Mouse (Mus musculus) MEL (cell line): ENCODE results near the gene Ccdc186. TPM values are rescaled to one million over a fixed set of nuclear protein-coding genes. Genes with fewer than 3 reads are reported as not detected.

Source experiments
- DNase-seq: peaks from one replicate; pipeline ENCODE4 v3.0.0; 2011; ENCODE audit warnings: low read depth, low spot score
- H3K27ac ChIP-seq: 2 replicates; pipeline ENCODE4 v1.5.1; 2012; ENCODE audit warnings: low read depth, mild to moderate bottlenecking, control low read depth, low read length, moderate library complexity; ENCODE audit not compliant: control insufficient read depth
- H3K27me3 ChIP-seq, 2 experiments: fragments of 150-350 bp in 1 of 2; sonication (generic) in 1 of 2; 2 replicates each; pipeline ENCODE4 v1.6.1; 2012; ENCODE audit warnings: low read length in 2 of 2, mild to moderate bottlenecking in 2 of 2, improper control_type of control experiment in 1 of 2, moderate library complexity in 1 of 2; ENCODE audit not compliant: insufficient read depth in 2 of 2, control insufficient read depth in 1 of 2
- H3K36me3 ChIP-seq, 2 experiments: 2 replicates each; pipeline ENCODE4 v1.6.1; 2012 to 2014; ENCODE audit warnings: low read length in 2 of 2, improper control_type of control experiment in 1 of 2, inconsistent platforms in 1 of 2, mild to moderate bottlenecking in 1 of 2; ENCODE audit not compliant: insufficient read depth in 2 of 2, control insufficient read depth in 1 of 2
- H3K4me1 ChIP-seq, 2 experiments: fragments of 150-350 bp in 1 of 2; sonication (generic) in 1 of 2; 2 replicates each; pipeline ENCODE4 v1.6.1; 2012; ENCODE audit warnings: low read length in 2 of 2, improper control_type of control experiment in 1 of 2, mild to moderate bottlenecking in 1 of 2; ENCODE audit not compliant: insufficient read depth in 2 of 2, control insufficient read depth in 1 of 2
- H3K4me3 ChIP-seq, 2 experiments: fragments of 150-350 bp in 1 of 2; sonication (generic) in 1 of 2; 2 replicates each; pipeline ENCODE4 v1.5.1; 2012; ENCODE audit warnings: low read depth in 2 of 2, low read length in 2 of 2, mild to moderate bottlenecking in 2 of 2, moderate library complexity in 2 of 2, control low read depth in 1 of 2, improper control_type of control experiment in 1 of 2; ENCODE audit not compliant: control insufficient read depth in 1 of 2, insufficient read depth in 1 of 2
- H3K79me2 ChIP-seq: 2 replicates; pipeline ENCODE4 v1.6.1; 2012; ENCODE audit warnings: mild to moderate bottlenecking, low read length, moderate library complexity; ENCODE audit not compliant: control insufficient read depth, poor library complexity, insufficient read depth
- H3K9ac ChIP-seq: 2 replicates; pipeline ENCODE4 v1.6.1; 2012; ENCODE audit warnings: low read depth, mild to moderate bottlenecking, control low read depth, low read length, moderate library complexity; ENCODE audit not compliant: control insufficient read depth, poor library complexity, severe bottlenecking
- H3K9me3 ChIP-seq: fragments of 150-350 bp; sonication (generic); replicated peaks from 2 replicates; pipeline ENCODE4 v1.6.1; 2012; ENCODE audit warnings: mild to moderate bottlenecking, low read length, improper control_type of control experiment, moderate library complexity; ENCODE audit not compliant: insufficient read depth
- BHLHE40 ChIP-seq: IDR thresholded peaks from 2 replicates; pipeline ENCODE4 v1.6.1; 2012; ENCODE audit warnings: low read depth, mild to moderate bottlenecking, inconsistent platforms, low read length, improper control_type of control experiment, borderline replicate concordance
- CHD1 ChIP-seq: IDR thresholded peaks from 2 replicates; pipeline ENCODE4 v1.6.1; 2012; ENCODE audit warnings: low read depth, mild to moderate bottlenecking, inconsistent platforms, low read length, improper control_type of control experiment
- CHD2 ChIP-seq: IDR thresholded peaks from 2 replicates; pipeline ENCODE4 v1.6.1; 2011; ENCODE audit warnings: low read length, improper control_type of control experiment
- CTCF ChIP-seq, 3 experiments: IDR thresholded peaks in 2 of 3; conservative IDR thresholded peaks in 1 of 3; 2 replicates each; pipeline ENCODE4 v1.5.1; 2011 to 2012; ENCODE audit warnings: low read length in 3 of 3, low read depth in 2 of 3, mild to moderate bottlenecking in 2 of 3, improper control_type of control experiment in 1 of 3, inconsistent platforms in 1 of 3, mixed read lengths in 1 of 3, moderate library complexity in 1 of 3; ENCODE audit not compliant: control insufficient read depth in 1 of 3, insufficient read depth in 1 of 3, poor library complexity in 1 of 3, severe bottlenecking in 1 of 3
- E2F4 ChIP-seq: IDR thresholded peaks from 2 replicates; pipeline ENCODE4 v1.6.1; 2011; ENCODE audit warnings: low read depth, low read length, improper control_type of control experiment, borderline replicate concordance
- ELF1 ChIP-seq: IDR thresholded peaks from 2 replicates; pipeline ENCODE4 v1.6.1; 2014; ENCODE audit warnings: low read depth, mild to moderate bottlenecking, inconsistent platforms, low read length, improper control_type of control experiment, moderate library complexity
- ETS1 ChIP-seq: IDR thresholded peaks from 2 replicates; pipeline ENCODE4 v1.6.1; 2012; ENCODE audit warnings: low read depth, mild to moderate bottlenecking, inconsistent platforms, low read length, improper control_type of control experiment, moderate library complexity
- GABPA ChIP-seq: IDR thresholded peaks from 2 replicates; pipeline ENCODE4 v1.6.1; 2012; ENCODE audit warnings: low read depth, mild to moderate bottlenecking, inconsistent platforms, low read length, improper control_type of control experiment, moderate library complexity
- GATA1 ChIP-seq: IDR thresholded peaks from 2 replicates; pipeline ENCODE4 v1.6.1; 2011; ENCODE audit warnings: low read depth, low read length, improper control_type of control experiment
- HCFC1 ChIP-seq: IDR thresholded peaks from 2 replicates; pipeline ENCODE4 v1.6.1; 2012; ENCODE audit warnings: low read depth, mild to moderate bottlenecking, inconsistent platforms, low read length, improper control_type of control experiment, moderate library complexity
- KAT2A ChIP-seq: conservative IDR thresholded peaks from 2 replicates; pipeline ENCODE4 v1.6.1; 2012; ENCODE audit warnings: low read depth, low read length, improper control_type of control experiment, inconsistent platforms
- MAFK ChIP-seq: IDR thresholded peaks from 2 replicates; pipeline ENCODE4 v1.6.1; 2011; ENCODE audit warnings: low read depth, mild to moderate bottlenecking, low read length, improper control_type of control experiment, borderline replicate concordance
- MAX ChIP-seq: IDR thresholded peaks from 2 replicates; pipeline ENCODE4 v1.6.1; 2011; ENCODE audit warnings: low read length, improper control_type of control experiment
- MAZ ChIP-seq: IDR thresholded peaks from 2 replicates; pipeline ENCODE4 v1.6.1; 2012; ENCODE audit warnings: low read depth, mild to moderate bottlenecking, inconsistent platforms, low read length, improper control_type of control experiment
- MEF2A ChIP-seq: IDR thresholded peaks from 2 replicates; pipeline ENCODE4 v1.6.1; 2014; ENCODE audit warnings: low read depth, mild to moderate bottlenecking, inconsistent platforms, low read length, improper control_type of control experiment; ENCODE audit not compliant: poor library complexity, insufficient replicate concordance, severe bottlenecking; ENCODE audit errors: extremely low read depth
- MXI1 ChIP-seq: IDR thresholded peaks from 2 replicates; pipeline ENCODE4 v1.6.1; 2011; ENCODE audit warnings: mild to moderate bottlenecking, low read depth, low read length, improper control_type of control experiment
- MYC ChIP-seq: IDR thresholded peaks from 2 replicates; pipeline ENCODE4 v1.6.1; 2011; ENCODE audit warnings: low read depth, mild to moderate bottlenecking, low read length, improper control_type of control experiment, moderate library complexity
- NELFE ChIP-seq: IDR thresholded peaks from 2 replicates; pipeline ENCODE4 v1.6.1; 2011; ENCODE audit warnings: low read depth, low read length, improper control_type of control experiment
- NRF1 ChIP-seq: IDR thresholded peaks from 2 replicates; pipeline ENCODE4 v1.6.1; 2014; ENCODE audit warnings: low read depth, mild to moderate bottlenecking, inconsistent platforms, low read length, improper control_type of control experiment, moderate library complexity; ENCODE audit not compliant: poor library complexity, insufficient read depth, severe bottlenecking
- POLR2A ChIP-seq, 2 experiments: IDR thresholded peaks; 2 replicates each; pipeline ENCODE4 v1.6.1; 2011 to 2012; ENCODE audit warnings: low read length in 2 of 2, mild to moderate bottlenecking in 2 of 2, control low read depth in 1 of 2, improper control_type of control experiment in 1 of 2, low read depth in 1 of 2, moderate library complexity in 1 of 2; ENCODE audit not compliant: control insufficient read depth in 1 of 2, insufficient read depth in 1 of 2, poor library complexity in 1 of 2
- POLR2AphosphoS2 ChIP-seq: IDR thresholded peaks from 2 replicates; pipeline ENCODE4 v1.6.1; 2011; ENCODE audit warnings: low read length, improper control_type of control experiment
- POLR2AphosphoS5 ChIP-seq: IDR thresholded peaks from 2 replicates; pipeline ENCODE4 v1.6.1; 2012; ENCODE audit warnings: low read depth, borderline replicate concordance, mild to moderate bottlenecking, inconsistent platforms, low read length, moderate library complexity, mixed read lengths
- RAD21 ChIP-seq: IDR thresholded peaks from 2 replicates; pipeline ENCODE4 v1.6.1; 2011; ENCODE audit warnings: mild to moderate bottlenecking, low read depth, low read length, improper control_type of control experiment
- RCOR1 ChIP-seq: IDR thresholded peaks from 2 replicates; pipeline ENCODE4 v1.6.1; 2012; ENCODE audit warnings: low read depth, mild to moderate bottlenecking, inconsistent platforms, low read length, improper control_type of control experiment
- SMC3 ChIP-seq: IDR thresholded peaks from 2 replicates; pipeline ENCODE4 v1.6.1; 2011; ENCODE audit warnings: low read depth, low read length, improper control_type of control experiment
- TAL1 ChIP-seq: IDR thresholded peaks from 2 replicates; pipeline ENCODE4 v1.6.1; 2012; ENCODE audit warnings: mild to moderate bottlenecking, inconsistent platforms, low read length, moderate library complexity, mixed read lengths
- TBP ChIP-seq: IDR thresholded peaks from 2 replicates; pipeline ENCODE4 v1.8.0; 2011; ENCODE audit warnings: low read depth, low read length, improper control_type of control experiment
- TCF12 ChIP-seq: IDR thresholded peaks from 2 replicates; pipeline ENCODE4 v1.6.1; 2014; ENCODE audit warnings: low read depth, mild to moderate bottlenecking, inconsistent platforms, low read length, improper control_type of control experiment, moderate library complexity
- UBTF ChIP-seq: IDR thresholded peaks from 2 replicates; pipeline ENCODE4 v1.6.1; 2012; ENCODE audit warnings: low read depth, mild to moderate bottlenecking, inconsistent platforms, low read length, improper control_type of control experiment, moderate library complexity, borderline replicate concordance; ENCODE audit not compliant: insufficient read depth
- USF1 ChIP-seq: IDR thresholded peaks from 2 replicates; pipeline ENCODE4 v1.6.1; 2014; ENCODE audit warnings: low read depth, mild to moderate bottlenecking, inconsistent platforms, low read length, improper control_type of control experiment, moderate library complexity
- USF2 ChIP-seq, 2 experiments: IDR thresholded peaks; 2 replicates each; pipeline ENCODE4 v1.6.1; 2011 to 2012; ENCODE audit warnings: improper control_type of control experiment in 2 of 2, low read length in 2 of 2, borderline replicate concordance in 1 of 2, inconsistent platforms in 1 of 2, low read depth in 1 of 2, mild to moderate bottlenecking in 1 of 2; ENCODE audit not compliant: insufficient read depth in 1 of 2
- ZC3H11A ChIP-seq: IDR thresholded peaks from 2 replicates; pipeline ENCODE4 v1.6.1; 2012; ENCODE audit warnings: low read depth, mild to moderate bottlenecking, inconsistent platforms, low read length, improper control_type of control experiment
- ZKSCAN1 ChIP-seq: IDR thresholded peaks from 2 replicates; pipeline ENCODE4 v1.6.1; 2012; ENCODE audit warnings: low read depth, mild to moderate bottlenecking, inconsistent platforms, low read length, improper control_type of control experiment, moderate library complexity
- ZMIZ1 ChIP-seq: IDR thresholded peaks from 2 replicates; pipeline ENCODE4 v1.6.1; 2012; ENCODE audit warnings: low read depth, mild to moderate bottlenecking, inconsistent platforms, low read length, improper control_type of control experiment, moderate library complexity
- ZNF384 ChIP-seq: IDR thresholded peaks from 2 replicates; pipeline ENCODE4 v1.6.1; 2012; ENCODE audit warnings: low read depth, mild to moderate bottlenecking, inconsistent platforms, low read length, improper control_type of control experiment
- polyA plus RNA-seq, 2 experiments: library from polyadenylated mRNA; stranded (reverse) in 1 of 2; unstranded in 1 of 2; fragments of >175 nt in 1 of 2; fragments of >200 nt in 1 of 2; gene quantifications; 2 replicates each; pipeline versions ENCODE4 v1.2.1 to v1.2.4; 2012; ENCODE audit warnings: low replicate concordance in 2 of 2, low read depth in 1 of 2; ENCODE audit not compliant: insufficient read length in 2 of 2, insufficient read depth in 1 of 2, missing spikeins in 1 of 2
- total RNA-seq: library from RNA; depleted of rRNA; stranded (reverse); fragments of 300-350 nt; gene quantifications from 2 replicates; pipeline ENCODE4 v1.2.3, GENCODE M21; 2012

The Ccdc186 gene
- total and polyA plus RNA-seq, 3 experiments: 7.9 to 72.2 (median 21.9) TPM

DNA sequence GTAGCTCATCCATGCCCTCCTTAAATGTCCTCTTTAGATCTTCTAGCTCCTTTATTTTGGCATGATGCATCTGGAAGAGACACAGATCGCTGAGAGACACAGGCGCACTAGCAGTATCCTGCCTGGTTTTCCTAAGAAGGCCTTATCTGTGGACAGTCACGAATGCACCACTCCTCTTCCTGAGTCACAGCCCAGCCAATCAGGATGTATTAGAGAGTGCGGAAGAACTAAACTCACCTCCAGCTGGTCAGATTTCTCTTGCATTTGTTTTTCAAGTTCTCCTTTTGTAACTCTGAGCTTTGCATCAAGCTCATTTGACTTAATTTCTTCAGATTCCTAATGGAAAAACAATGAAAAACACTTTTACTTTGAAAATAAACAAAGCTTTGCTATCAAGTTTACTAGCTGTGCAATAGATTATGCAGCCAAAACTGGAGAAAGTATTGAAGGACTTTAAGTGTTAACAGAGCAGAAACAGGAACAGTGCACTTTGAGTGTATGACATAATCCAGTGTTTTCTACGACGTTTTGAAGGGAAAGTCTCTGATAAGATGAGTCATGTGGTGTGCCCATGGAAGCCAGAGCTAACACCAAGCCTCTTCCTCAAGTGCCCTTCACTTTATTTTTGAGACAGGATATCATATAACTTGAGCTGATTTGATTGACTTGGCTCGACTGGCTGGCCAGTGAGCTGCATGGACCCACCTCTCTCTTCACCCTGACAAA lies 20.9 kb downstream of the Ccdc186 start:
- H3K4me3 ChIP-seq: peak overlapping the region; percentile 11 to 39
- H3K9ac ChIP-seq: peak overlapping the region; percentile 35
- no peaks in the 10 kb centered on the region for H3K27me3 ChIP-seq
- peak overlapping the region; percentile 96 for H3K27ac ChIP-seq
- H3K9me3 ChIP-seq: no peaks in the 10 kb centered on the region
- no peaks in the 10 kb centered on the region; the same call in 1 of the 2 replicates for H3K79me2 ChIP-seq
- H3K4me1 ChIP-seq: peaks cover 32 to 49% of the 10 kb centered on the region in 2 experiments
- H3K36me3 ChIP-seq: peaks cover 18 to 49% of the 10 kb centered on the region in 2 experiments
- peak; percentile 95 for DNase-seq
- TF ChIP-seq ZC3H11A (peak; percentile 11; the same call in 1 of the 2 replicates), TCF12 (peak; percentile 72), CHD2 (peak; percentile 10; the same call in 1 of the 2 replicates), SMC3 (0 out of 2 replicates have a peak, but pooled peaks have one; percentile 14), MXI1 (no peak), MYC (peak; percentile 12; the same call in 1 of the 2 replicates), BHLHE40 (peak; percentile 92), USF1 (peak; percentile 79), CTCF (IDR thresholded peaks at IDR 0.05 in 2 of 3, conservative IDR thresholded peaks at IDR 0.05 in 1 of 3; ENCODE audit: control insufficient read depth in 1 of 3, insufficient read depth in 1 of 3, low read depth in 2 of 3, low read length in 3 of 3, poor library complexity in 1 of 3, severe bottlenecking in 1 of 3) (no peak), POLR2AphosphoS5 (no peak), ETS1 (peak; percentile 93), POLR2A (IDR thresholded peaks at IDR 0.05; ENCODE audit: control insufficient read depth in 1 of 2, insufficient read depth in 1 of 2, low read depth in 1 of 2, low read length in 2 of 2, poor library complexity in 1 of 2) (no peak), MAX (peak; percentile 54; the same call in 1 of the 2 replicates), TBP (peak; percentile 78), USF2 (IDR thresholded peaks at IDR 0.05; ENCODE audit: borderline replicate concordance in 1 of 2, insufficient read depth in 1 of 2, low read depth in 1 of 2, low read length in 2 of 2) (peak in 1 of 2 experiments; percentile 42; a peak in 1 of 4 replicates), MEF2A (no peak), ZNF384 (0 out of 2 replicates have a peak, but pooled peaks have one; percentile 18), POLR2AphosphoS2 (no peak), ELF1 (peak; percentile 84), UBTF (no peak), ZKSCAN1 (no peak), RCOR1 (peak; percentile 87), E2F4 (no peak; the same call in 1 of the 2 replicates), HCFC1 (peak; percentile 53; the same call in 1 of the 2 replicates), NELFE (peak; percentile 14; the same call in 1 of the 2 replicates), NRF1 (peak; percentile 19; the same call in 1 of the 2 replicates), GATA1 (peak; percentile 88), GABPA (no peak), CHD1 (no peak), MAZ (peak; percentile 9; the same call in 1 of the 2 replicates), KAT2A (peak; percentile 11; the same call in 1 of the 2 replicates), RAD21 (no peak), ZMIZ1 (peak; percentile 81), TAL1 (peak; percentile 27; the same call in 1 of the 2 replicates), MAFK (no peak)
